Mouse (Mus musculus): ENCODE results near the gene Rbp2.

Rbp2 gene

GRCm38 (mm10) chr9:98507480-98507879 lies 21.6 kb downstream of the Rbp2 start:
- in situ Hi-C loops (cut with MboI; ENCODE audit: low pct_unique_long_range_greater_than_20kb in 1 of 2, low sequenced_read_pairs in 2 of 2, unreplicated experiment in 1 of 2), result no loop called here

GRCm38 (mm10) chr9:98510363-98511055 lies 24.6 kb downstream of the Rbp2 start:
- in situ Hi-C loops (cut with MboI; ENCODE audit: low pct_unique_long_range_greater_than_20kb in 1 of 2, low sequenced_read_pairs in 2 of 2, unreplicated experiment in 1 of 2), result no loop called here

DNA sequence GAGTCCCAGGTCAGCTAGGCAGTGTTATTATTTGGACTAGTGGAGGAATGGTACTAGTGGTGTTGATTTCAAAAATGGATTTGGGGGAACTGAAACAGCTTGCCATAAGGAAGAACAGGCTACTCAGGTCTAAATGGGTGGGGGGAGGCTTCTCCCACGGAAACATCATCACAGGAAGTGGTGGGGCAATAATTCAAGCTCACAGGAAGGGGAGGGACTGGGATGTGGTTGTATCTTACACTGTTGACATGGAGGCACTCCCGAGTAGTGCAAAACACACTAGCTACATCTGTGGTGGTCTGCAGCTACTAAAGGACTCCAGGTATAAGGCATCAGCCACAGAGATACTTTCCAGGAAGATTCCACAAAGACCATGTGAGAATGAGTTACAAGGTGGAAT lies 38.0 kb downstream of the Rbp2 start:
- in situ Hi-C loops (cut with MboI; ENCODE audit: low pct_unique_long_range_greater_than_20kb in 1 of 2, low sequenced_read_pairs in 2 of 2, unreplicated experiment in 1 of 2), result no loop called here

- in situ Hi-C loops (cut with MboI; ENCODE audit: low pct_unique_long_range_greater_than_20kb in 1 of 2, low sequenced_read_pairs in 2 of 2, unreplicated experiment in 1 of 2), result loop anchor here in 1 of 2 experiments (25.0 kb wide), 1 partner anchor 113 kb away; the partner anchor contains the start of gene Rbp1
Observed at GRCm38 (mm10) chr9:98524786-98525542, 39.0 kb downstream of the Rbp2 start.

DNA sequence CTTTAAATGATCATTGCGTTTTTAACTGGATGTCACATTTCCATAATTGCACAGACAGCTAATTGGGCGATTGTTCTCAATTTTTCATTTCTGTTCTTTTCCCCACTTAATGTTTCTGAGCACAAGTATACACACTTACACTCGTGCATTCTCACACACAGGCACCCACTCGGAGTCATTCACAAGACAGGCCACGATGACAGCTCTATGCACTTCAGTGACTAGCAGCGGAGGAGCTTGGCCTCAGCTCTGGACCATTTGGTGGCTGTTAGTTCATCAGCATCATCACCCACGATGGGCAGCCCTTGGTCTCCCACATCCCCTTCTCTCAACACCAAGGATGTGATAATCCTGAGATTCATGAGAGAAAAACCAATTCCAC lies 39.6 kb downstream of the Rbp2 start:
- in situ Hi-C loops (cut with MboI; ENCODE audit: low pct_unique_long_range_greater_than_20kb in 1 of 2, low sequenced_read_pairs in 2 of 2, unreplicated experiment in 1 of 2), result loop anchor here in 1 of 2 experiments (25.0 kb wide), 1 partner anchor 113 kb away; the partner anchor contains the start of gene Rbp1

GRCm38 (mm10) chr9:98527226-98527625 lies 41.3 kb downstream of the Rbp2 start:
- in situ Hi-C loops (cut with MboI; ENCODE audit: low pct_unique_long_range_greater_than_20kb in 1 of 2, low sequenced_read_pairs in 2 of 2, unreplicated experiment in 1 of 2), result loop anchor here in 1 of 2 experiments (25.0 kb wide), 1 partner anchor 115 kb away; the partner anchor contains the start of gene Rbp1

DNA sequence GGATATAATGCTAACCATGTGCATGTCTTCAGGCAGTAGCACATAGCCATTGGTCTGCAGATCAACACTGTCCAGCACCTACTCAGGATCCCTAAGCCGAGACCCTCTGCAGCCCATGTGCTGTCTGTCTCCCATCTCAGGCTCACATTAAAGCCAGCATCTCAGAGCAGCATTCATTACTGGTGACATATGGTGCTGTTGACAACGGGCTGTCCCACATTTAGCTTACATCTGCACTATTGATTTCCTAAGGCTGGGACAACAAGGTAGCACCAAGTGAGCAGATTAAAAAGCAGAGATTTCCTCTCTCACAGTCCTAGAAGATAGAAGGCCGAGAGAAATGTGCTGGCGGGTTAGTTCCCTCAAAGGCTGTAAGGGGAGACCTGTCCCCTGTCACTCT lies 43.9 kb downstream of the Rbp2 start:
- in situ Hi-C loops (cut with MboI; ENCODE audit: low pct_unique_long_range_greater_than_20kb in 1 of 2, low sequenced_read_pairs in 2 of 2, unreplicated experiment in 1 of 2), result loop anchor here (10.0 to 25.0 kb wide), 2 partner anchors 85 to 117 kb away; partner anchors contain the start of gene Rbp1 (in 1 of the 2)

GRCm38 (mm10) chr9:98530999-98531398 lies 45.1 kb downstream of the Rbp2 start:
- in situ Hi-C loops (cut with MboI; ENCODE audit: low pct_unique_long_range_greater_than_20kb in 1 of 2, low sequenced_read_pairs in 2 of 2, unreplicated experiment in 1 of 2), result loop anchor here (10.0 to 25.0 kb wide), 2 partner anchors 86 to 119 kb away; partner anchors contain the start of gene Rbp1 (in 1 of the 2)

DNA sequence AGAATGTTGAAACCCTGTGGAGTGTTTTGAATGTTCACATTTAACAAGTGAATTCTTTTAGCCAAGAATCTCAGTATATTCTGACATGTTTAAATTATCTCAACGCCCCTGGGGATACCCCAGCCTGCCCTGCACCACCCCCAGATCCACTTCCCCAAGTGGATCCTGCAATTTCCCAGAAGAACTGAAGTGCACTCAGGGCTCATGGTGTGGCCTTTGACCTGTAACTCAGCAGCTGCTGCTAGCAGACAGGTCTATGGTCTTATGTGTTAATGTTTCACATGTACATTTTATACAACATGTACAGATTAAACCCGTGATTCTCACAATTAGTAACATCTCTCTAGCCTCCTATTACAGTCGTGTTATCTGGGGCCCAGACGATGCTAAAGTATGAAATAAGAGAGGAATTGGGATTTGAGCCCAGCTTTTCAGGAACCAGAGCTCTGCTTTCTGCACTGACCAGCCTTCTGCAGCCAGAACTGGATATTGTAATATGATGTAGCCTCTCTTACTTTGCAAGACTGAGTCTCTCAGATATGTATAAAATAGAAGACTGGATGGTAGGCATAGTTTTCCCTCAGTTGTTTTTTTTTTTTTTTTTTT lies 48.9 kb downstream of the Rbp2 start:
- in situ Hi-C loops (cut with MboI; ENCODE audit: low pct_unique_long_range_greater_than_20kb in 1 of 2, low sequenced_read_pairs in 2 of 2, unreplicated experiment in 1 of 2), result loop anchor here (10.0 to 25.0 kb wide), 2 partner anchors 90 to 122 kb away; partner anchors contain the start of gene Rbp1 (in 1 of the 2)

GRCm38 (mm10) chr9:98535763-98536162 lies 49.8 kb downstream of the Rbp2 start:
- in situ Hi-C loops (cut with MboI; ENCODE audit: low pct_unique_long_range_greater_than_20kb in 1 of 2, low sequenced_read_pairs in 2 of 2, unreplicated experiment in 1 of 2), result loop anchor here (10.0 to 25.0 kb wide), 2 partner anchors 91 to 123 kb away; partner anchors contain the start of gene Rbp1 (in 1 of the 2)

- in situ Hi-C loops (cut with MboI; ENCODE audit: low pct_unique_long_range_greater_than_20kb in 1 of 2, low sequenced_read_pairs in 2 of 2, unreplicated experiment in 1 of 2), result loop anchor here (10.0 to 25.0 kb wide), 2 partner anchors 93 to 126 kb away; partner anchors contain the start of gene Rbp1 (in 1 of the 2)
Observed at GRCm38 (mm10) chr9:98538017-98538712, 52.2 kb downstream of the Rbp2 start.

- in situ Hi-C loops (cut with MboI; ENCODE audit: low pct_unique_long_range_greater_than_20kb in 1 of 2, low sequenced_read_pairs in 2 of 2, unreplicated experiment in 1 of 2), result loop anchor here (10.0 to 25.0 kb wide), 2 partner anchors 94 to 127 kb away; partner anchors contain the start of gene Rbp1 (in 1 of the 2)
Observed at GRCm38 (mm10) chr9:98538713-98539360, 52.9 kb downstream of the Rbp2 start.

GRCm38 (mm10) chr9:98544042-98544441 lies 58.1 kb downstream of the Rbp2 start:
- in situ Hi-C loops (cut with MboI; ENCODE audit: low pct_unique_long_range_greater_than_20kb in 1 of 2, low sequenced_read_pairs in 2 of 2, unreplicated experiment in 1 of 2), result loop anchor here (10.0 to 25.0 kb wide), 2 partner anchors 129 to 132 kb away; partner anchors contain the start of gene Rbp1 (in 1 of the 2)
